Mouse (Mus musculus): Measurements from ENCODE around the gene Slc4a1ap. TPM values are rescaled to one million over a fixed set of nuclear protein-coding genes. Genes with fewer than 3 reads are reported as not detected.

Gene Slc4a1ap
- polyA plus RNA-seq (2014; fragmentation: Nextera tagmentation; extraction: Ambion mirVana): 31.1 and 31.2 TPM in 2 replicates

- peak; percentile 85 for ATAC-seq (ENCODE audit: low FRiP score, low TSS enrichment)
- Histone ChIP-seq H3K27me3 (ENCODE audit: control insufficient read depth, insufficient read depth, low read length) (no peaks in the 10 kb centered on the region), H3K4me3 (ENCODE audit: low read length) (peak within 1 kb of the TSS; percentile 98), H3K9me3 (ENCODE audit: control insufficient read depth, low read length) (no peaks in the 10 kb centered on the region), H3K4me2 (replicated peaks; ENCODE audit: low read depth, low read length) (peak within 1 kb of the TSS; percentile 93), H3K36me3 (ENCODE audit: control insufficient read depth, insufficient read depth, low read length) (peaks cover 25% of the 10 kb centered on the region), H3K27ac (ENCODE audit: low read depth, low read length) (peak within 1 kb of the TSS; percentile 83), H3K9ac (ENCODE audit: low read depth, low read length) (peak within 1 kb of the TSS; percentile 81), H3K4me1 (ENCODE audit: control insufficient read depth, insufficient read depth, low read length) (peaks cover 16% of the 10 kb centered on the region)
- WGBS: under 1% methylated on average over 28 of the region's 28 CpGs
These were observed at the start of gene Slc4a1ap for GRCm38 (mm10) chr5:31526354-31527116. Gene Slc4a1ap (plus strand): TSS chr5:31526995.

DNA sequence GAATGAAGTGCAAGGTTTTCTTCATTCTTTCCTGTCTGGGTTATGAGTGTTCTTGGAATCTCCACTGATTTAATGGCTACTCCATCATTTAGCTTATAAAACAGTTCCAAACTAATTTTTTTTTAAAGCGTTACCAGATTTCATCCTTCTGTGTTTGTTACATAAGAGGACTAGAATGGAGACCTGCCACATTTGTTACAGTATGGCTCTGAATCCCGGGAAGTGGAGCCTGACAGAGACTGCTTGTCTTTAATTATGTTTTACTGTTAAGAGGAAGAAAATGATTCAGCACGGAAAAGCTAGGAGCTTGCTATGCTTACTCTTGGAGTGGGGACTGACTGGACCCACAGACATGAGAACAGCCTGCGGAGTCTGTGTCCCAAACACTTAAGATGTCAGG is 46.3 kb upstream of the Slc4a1ap start:
- no peak for ATAC-seq (ENCODE audit: low FRiP score, low TSS enrichment)
- no peaks in the 10 kb centered on the region for H3K9me3 ChIP-seq (ENCODE audit: control insufficient read depth, low read length)
- no peaks in the 10 kb centered on the region for H3K27me3 ChIP-seq (ENCODE audit: control insufficient read depth, insufficient read depth, low read length)
- H3K36me3 ChIP-seq (ENCODE audit: control insufficient read depth, insufficient read depth, low read length): peaks cover 58% of the 10 kb centered on the region
- no peak overlapping the region for H3K4me3 ChIP-seq (ENCODE audit: low read length)
- H3K27ac ChIP-seq (ENCODE audit: low read depth, low read length): no peak overlapping the region
- no peak overlapping the region for H3K9ac ChIP-seq (ENCODE audit: low read depth, low read length)
- 93% methylated on average over 4 of the region's 4 CpGs for WGBS
- H3K4me2 ChIP-seq (replicated peaks; ENCODE audit: low read depth, low read length): no peak overlapping the region
- H3K4me1 ChIP-seq (ENCODE audit: control insufficient read depth, insufficient read depth, low read length): no peaks in the 10 kb centered on the region

DNA sequence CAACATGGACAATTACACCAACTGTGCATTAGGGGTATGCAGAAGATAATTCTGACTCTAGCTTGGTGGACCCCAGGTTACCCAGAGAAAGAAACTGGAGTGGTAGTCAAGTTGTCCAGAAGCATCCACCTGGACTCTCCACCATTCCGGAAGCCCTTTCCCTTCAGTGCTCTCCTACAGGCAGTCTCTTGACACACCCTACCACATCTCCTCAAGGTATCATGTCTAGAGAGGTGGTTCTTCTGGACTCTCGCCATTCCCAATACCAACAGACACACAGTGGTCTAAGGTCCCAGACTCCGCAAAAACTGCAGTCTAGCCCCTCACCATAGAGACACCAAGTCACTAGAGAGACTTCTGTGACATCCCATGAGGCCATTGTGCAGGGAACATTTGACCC is 41.4 kb upstream of the Slc4a1ap start, which contains the start of gene 4930548H24Rik:
TSS of gene 4930548H24Rik (plus strand) at position 301 of the 400 bp plus-strand sequence.
- peaks cover 15% of the 10 kb centered on the region for H3K36me3 ChIP-seq (ENCODE audit: control insufficient read depth, insufficient read depth, low read length)
- no peak within 1 kb of the TSS for H3K4me2 ChIP-seq (replicated peaks; ENCODE audit: low read depth, low read length)
- no peak within 1 kb of the TSS for H3K4me3 ChIP-seq (ENCODE audit: low read length)
- H3K27ac ChIP-seq (ENCODE audit: low read depth, low read length): no peak within 1 kb of the TSS
- H3K4me1 ChIP-seq (ENCODE audit: control insufficient read depth, insufficient read depth, low read length): no peaks in the 10 kb centered on the region
- 95% methylated on average over 3 of the region's 3 CpGs for WGBS
- ATAC-seq (ENCODE audit: low FRiP score, low TSS enrichment): no peak
- H3K9me3 ChIP-seq (ENCODE audit: control insufficient read depth, low read length): no peaks in the 10 kb centered on the region
- no peak within 1 kb of the TSS for H3K9ac ChIP-seq (ENCODE audit: low read depth, low read length)
- H3K27me3 ChIP-seq (ENCODE audit: control insufficient read depth, insufficient read depth, low read length): no peaks in the 10 kb centered on the region

GRCm38 (mm10) chr5:31487889-31488288 is 38.9 kb upstream of the Slc4a1ap start:
- ATAC-seq (ENCODE audit: low FRiP score, low TSS enrichment): no peak
- Histone ChIP-seq H3K9me3 (ENCODE audit: control insufficient read depth, low read length) (no peaks in the 10 kb centered on the region), H3K4me3 (ENCODE audit: low read length) (no peak overlapping the region), H3K36me3 (ENCODE audit: control insufficient read depth, insufficient read depth, low read length) (no peaks in the 10 kb centered on the region), H3K4me2 (replicated peaks; ENCODE audit: low read depth, low read length) (no peak overlapping the region), H3K4me1 (ENCODE audit: control insufficient read depth, insufficient read depth, low read length) (no peaks in the 10 kb centered on the region), H3K27ac (ENCODE audit: low read depth, low read length) (no peak overlapping the region), H3K27me3 (ENCODE audit: control insufficient read depth, insufficient read depth, low read length) (no peaks in the 10 kb centered on the region), H3K9ac (ENCODE audit: low read depth, low read length) (no peak overlapping the region)
- WGBS: 96% methylated on average over 3 of the region's 3 CpGs

DNA sequence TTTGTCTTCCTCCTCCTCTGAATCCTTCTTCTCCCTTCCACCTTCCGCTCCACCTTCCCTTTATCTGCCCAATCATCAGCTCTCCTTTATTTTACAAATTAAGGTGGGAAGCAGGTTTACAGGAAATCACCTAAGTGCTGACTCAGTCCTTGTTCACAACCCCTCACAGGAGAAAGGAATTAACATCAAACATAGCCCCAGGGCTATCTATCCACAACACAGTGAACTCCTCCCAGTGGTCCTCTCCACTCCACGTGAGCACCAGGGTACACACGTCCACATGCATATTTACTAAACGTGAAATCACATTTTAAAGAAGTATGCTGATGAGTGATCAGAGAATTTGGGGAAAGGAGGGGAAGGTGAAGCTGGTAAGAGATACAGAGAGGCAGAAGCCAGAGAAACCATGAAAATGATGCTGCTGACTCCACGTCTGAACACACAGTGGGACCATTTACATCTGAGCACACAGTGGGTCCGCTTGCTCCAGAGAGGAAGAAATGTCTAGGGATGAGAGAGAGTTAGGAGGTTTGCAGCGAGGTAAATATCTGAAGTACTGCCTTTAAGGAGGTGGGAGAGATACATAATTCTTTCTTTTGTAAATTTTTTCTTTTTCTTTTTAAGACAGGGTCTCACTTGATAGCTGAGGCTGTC is 37.6 kb upstream of the Slc4a1ap start:
- H3K9ac ChIP-seq (ENCODE audit: low read depth, low read length): no peak overlapping the region
- no peak overlapping the region for H3K27ac ChIP-seq (ENCODE audit: low read depth, low read length)
- 65% methylated on average over 7 of the region's 7 CpGs for WGBS
- H3K9me3 ChIP-seq (ENCODE audit: control insufficient read depth, low read length): no peaks in the 10 kb centered on the region
- no peak overlapping the region for H3K4me2 ChIP-seq (replicated peaks; ENCODE audit: low read depth, low read length)
- H3K36me3 ChIP-seq (ENCODE audit: control insufficient read depth, insufficient read depth, low read length): no peaks in the 10 kb centered on the region
- H3K4me1 ChIP-seq (ENCODE audit: control insufficient read depth, insufficient read depth, low read length): 0 out of 2 replicates have a peak, but pooled peaks cover 4% of the 10 kb centered on the region
- H3K27me3 ChIP-seq (ENCODE audit: control insufficient read depth, insufficient read depth, low read length): no peaks in the 10 kb centered on the region
- H3K4me3 ChIP-seq (ENCODE audit: low read length): no peak overlapping the region
- ATAC-seq (ENCODE audit: low FRiP score, low TSS enrichment): no peak

DNA sequence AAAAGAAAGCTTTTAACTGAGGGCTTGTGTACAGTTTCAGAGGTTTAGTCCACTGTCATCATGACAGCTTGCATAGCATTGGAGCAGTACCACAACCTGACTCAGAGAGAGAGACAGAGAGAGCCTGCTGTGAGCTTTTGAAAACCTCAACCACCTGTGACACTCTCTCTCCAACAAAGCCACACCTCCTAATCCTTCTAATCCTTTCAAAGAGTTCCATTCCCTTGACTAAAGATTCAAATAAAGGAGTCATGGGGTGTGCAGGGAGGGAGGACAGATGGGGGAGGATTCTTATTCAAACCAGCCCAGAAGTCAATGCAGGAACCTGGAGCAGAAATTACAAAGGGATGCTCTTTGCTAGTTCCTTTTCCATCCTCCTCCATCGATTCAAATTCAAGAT is 34.8 kb upstream of the Slc4a1ap start:
- H3K4me3 ChIP-seq (ENCODE audit: low read length): no peak overlapping the region
- H3K36me3 ChIP-seq (ENCODE audit: control insufficient read depth, insufficient read depth, low read length): peaks cover 8% of the 10 kb centered on the region
- peaks cover 12% of the 10 kb centered on the region for H3K4me1 ChIP-seq (ENCODE audit: control insufficient read depth, insufficient read depth, low read length)
- no peak overlapping the region for H3K9ac ChIP-seq (ENCODE audit: low read depth, low read length)
- H3K27me3 ChIP-seq (ENCODE audit: control insufficient read depth, insufficient read depth, low read length): no peaks in the 10 kb centered on the region
- no peak for ATAC-seq (ENCODE audit: low FRiP score, low TSS enrichment)
- no peaks in the 10 kb centered on the region for H3K9me3 ChIP-seq (ENCODE audit: control insufficient read depth, low read length)
- no peak overlapping the region for H3K4me2 ChIP-seq (replicated peaks; ENCODE audit: low read depth, low read length)
- H3K27ac ChIP-seq (ENCODE audit: low read depth, low read length): no peak overlapping the region
- WGBS: 64% methylated on average over 1 of the region's 1 CpGs

GRCm38 (mm10) chr5:31494513-31495297 is 32.1 kb upstream of the Slc4a1ap start, which contains the start of gene Gpn1:
Gene Gpn1 (plus strand): TSS chr5:31494741.
- peak; percentile 99 for ATAC-seq (ENCODE audit: low FRiP score, low TSS enrichment)
- no peaks in the 10 kb centered on the region for H3K9me3 ChIP-seq (ENCODE audit: control insufficient read depth, low read length)
- H3K4me2 ChIP-seq (replicated peaks; ENCODE audit: low read depth, low read length): peak within 1 kb of the TSS; percentile 60
- no peaks in the 10 kb centered on the region for H3K27me3 ChIP-seq (ENCODE audit: control insufficient read depth, insufficient read depth, low read length)
- no peak within 1 kb of the TSS for H3K27ac ChIP-seq (ENCODE audit: low read depth, low read length)
- whole genome bisulfite sequencing: under 1% methylated on average over 49 of the region's 49 CpGs
- H3K4me3 ChIP-seq (ENCODE audit: low read length): peak within 1 kb of the TSS; percentile 78
- peaks cover 12% of the 10 kb centered on the region for H3K4me1 ChIP-seq (ENCODE audit: control insufficient read depth, insufficient read depth, low read length)
- H3K9ac ChIP-seq (ENCODE audit: low read depth, low read length): peak within 1 kb of the TSS; percentile 68
- peaks cover 33% of the 10 kb centered on the region for H3K36me3 ChIP-seq (ENCODE audit: control insufficient read depth, insufficient read depth, low read length)

- no peak overlapping the region for H3K4me3 ChIP-seq (ENCODE audit: low read length)
- H3K4me1 ChIP-seq (ENCODE audit: control insufficient read depth, insufficient read depth, low read length): no peaks in the 10 kb centered on the region
- no peak overlapping the region for H3K27ac ChIP-seq (ENCODE audit: low read depth, low read length)
- no peak for ATAC-seq (ENCODE audit: low FRiP score, low TSS enrichment)
- H3K9me3 ChIP-seq (ENCODE audit: control insufficient read depth, low read length): no peaks in the 10 kb centered on the region
- WGBS: 91% methylated on average over 10 of the region's 10 CpGs
- H3K9ac ChIP-seq (ENCODE audit: low read depth, low read length): no peak overlapping the region
- H3K4me2 ChIP-seq (replicated peaks; ENCODE audit: low read depth, low read length): no peak overlapping the region
- H3K27me3 ChIP-seq (ENCODE audit: control insufficient read depth, insufficient read depth, low read length): no peaks in the 10 kb centered on the region
- H3K36me3 ChIP-seq (ENCODE audit: control insufficient read depth, insufficient read depth, low read length): peaks cover 87% of the 10 kb centered on the region
These were observed 22.0 kb upstream of the Slc4a1ap start for GRCm38 (mm10) chr5:31504843-31505242.

Measured in kidney, embryonic 14.5 days (tissue).